Mouse (Mus musculus): ENCODE measurements around the gene Blvra. TPM values are rescaled to one million over a fixed set of nuclear protein-coding genes. Genes with fewer than 3 reads are reported as not detected.

Gene Blvra
- 78.6 TPM for polyA plus RNA-seq (2017; shearing (Covaris generic))

DNA sequence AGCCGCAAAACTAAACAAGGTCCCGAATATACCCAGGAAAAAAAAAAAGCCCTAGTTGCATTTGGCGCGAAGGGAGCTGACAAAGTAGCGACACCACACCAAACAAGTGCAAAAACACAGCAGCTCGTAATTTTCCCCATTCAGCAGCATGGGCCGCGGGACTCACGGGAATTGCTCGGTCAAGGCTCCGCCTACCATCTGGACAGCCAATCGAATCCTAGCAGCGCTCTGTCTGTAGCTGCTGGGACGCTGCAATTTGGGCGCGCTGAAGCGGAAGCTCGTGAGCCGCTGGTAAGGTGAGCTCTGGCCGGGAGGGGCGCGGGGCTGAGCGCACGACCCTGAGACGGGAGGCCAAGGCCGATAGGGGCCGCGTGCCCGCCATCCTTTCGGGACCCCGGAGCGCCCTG is at the start of gene Blvra:
Blvra (plus strand) TSS at position 231 of the 407 bp plus-strand sequence.

DNA sequence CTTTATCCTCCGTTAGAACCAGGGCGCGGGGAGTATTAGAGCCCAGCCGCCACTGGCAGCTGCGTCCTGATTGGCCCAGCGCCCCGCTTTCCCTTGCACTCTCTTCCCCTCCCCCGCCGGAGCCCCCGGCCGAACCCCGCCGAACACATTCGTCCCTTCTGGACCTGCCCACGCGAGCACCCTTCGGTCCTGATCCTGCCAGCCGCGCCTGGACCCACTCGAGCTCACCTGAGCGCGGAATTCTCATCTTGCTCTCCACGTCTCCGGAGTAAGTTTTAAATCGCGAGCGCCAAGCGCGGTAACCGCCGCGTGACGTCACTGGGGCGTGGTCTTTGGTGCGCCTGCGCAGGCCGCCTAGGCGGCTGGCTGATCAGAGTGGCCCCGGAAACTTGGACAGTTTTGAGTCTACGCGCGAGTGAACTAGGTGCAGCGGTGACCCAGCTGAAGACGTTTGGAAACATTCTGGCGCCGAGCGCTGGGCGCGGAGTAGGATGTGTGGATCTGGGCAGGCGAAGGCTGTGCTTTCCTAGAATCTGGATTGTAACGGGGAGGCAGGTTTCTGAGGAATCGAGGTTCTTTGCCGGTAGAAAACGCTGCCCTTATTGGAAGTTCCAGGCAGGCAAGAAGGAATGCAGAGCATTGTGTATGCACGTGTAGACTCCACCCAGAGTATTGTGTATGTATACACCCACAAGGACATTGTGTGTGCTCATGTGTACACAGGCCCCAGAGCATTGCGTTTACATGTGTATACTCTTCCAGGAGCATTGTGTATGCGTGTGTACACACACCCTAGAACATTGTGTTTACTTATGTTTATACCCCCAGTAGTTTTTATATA is 63.4 kb downstream of the Blvra start, which contains the start of gene Ncaph:
Ncaph (minus strand) TSS at position 334 of the 841 bp plus-strand sequence.

DNA sequence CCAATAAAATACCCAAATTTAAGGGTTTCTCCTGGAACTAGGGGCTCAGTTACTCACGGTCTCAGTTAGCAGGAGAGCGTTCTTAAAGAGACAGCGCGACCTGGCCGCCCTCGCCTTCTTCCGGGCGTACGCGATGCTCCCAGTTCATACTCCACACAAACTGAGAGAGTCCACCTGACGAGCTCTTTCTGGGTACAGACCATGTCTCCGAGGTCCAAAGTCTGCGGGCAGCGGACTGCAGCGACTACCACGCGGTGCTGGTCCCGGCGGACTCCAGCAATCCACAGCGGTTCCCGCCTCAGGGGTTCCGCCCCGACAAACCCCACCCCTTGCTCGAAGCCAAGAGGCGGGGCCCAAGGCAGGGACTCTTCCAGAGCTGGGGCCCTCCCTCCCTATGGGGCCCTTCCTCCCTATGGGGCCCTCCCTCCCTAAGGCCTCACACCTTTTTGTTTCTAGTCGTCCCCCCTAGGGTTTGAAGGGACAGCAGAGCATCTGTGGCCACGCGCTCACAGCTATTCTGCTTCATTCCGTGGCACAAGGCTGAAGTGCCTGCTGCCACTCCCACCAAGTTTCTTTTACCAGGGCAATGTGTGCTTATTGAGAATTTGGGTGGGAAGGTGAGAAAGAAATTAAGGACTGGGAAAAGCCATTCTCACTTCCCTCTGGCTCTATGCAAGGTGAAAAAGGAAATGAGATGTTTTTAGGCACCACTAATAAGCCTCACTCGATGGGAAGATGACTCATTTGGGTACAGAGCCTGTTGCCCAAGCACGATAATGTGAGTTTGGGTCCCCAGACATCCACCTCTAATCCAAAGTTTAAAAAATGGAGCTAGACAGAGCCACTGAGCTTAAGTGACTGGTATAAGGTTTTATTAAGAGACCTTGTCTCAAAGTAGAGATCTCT is 72.9 kb downstream of the Blvra start, which contains the start of gene Itpripl1:
Itpripl1 (minus strand) TSS at position 285 of the 906 bp plus-strand sequence.

Other genes with a start within 250 kb of the Blvra start
- 87.6 TPM for gene Trpm7, start 194.4 kb upstream of the Blvra start, polyA plus RNA-seq (2017; shearing (Covaris generic))
- 77.4 TPM for gene Sppl2a, start 137.4 kb upstream of the Blvra start, polyA plus RNA-seq (2017; shearing (Covaris generic))
- gene Ap4e1, start 61.9 kb upstream of the Blvra start, polyA plus RNA-seq (2017; shearing (Covaris generic)), result 22.7 TPM
- gene Ncaph, start 63.3 kb downstream of the Blvra start, polyA plus RNA-seq (2017; shearing (Covaris generic)), result 8.9 TPM
- 8.5 TPM for gene Itpripl1, start 72.8 kb downstream of the Blvra start, polyA plus RNA-seq (2017; shearing (Covaris generic))
- 1.0 TPM for gene 1810024B03Rik, start 137.6 kb downstream of the Blvra start, polyA plus RNA-seq (2017; shearing (Covaris generic))
- 128 TPM for gene Snrnp200, start 137.7 kb downstream of the Blvra start, polyA plus RNA-seq (2017; shearing (Covaris generic))
- gene Ciao1, start 177.2 kb downstream of the Blvra start, polyA plus RNA-seq (2017; shearing (Covaris generic)), result 101 TPM
- 36.1 TPM for gene Tmem127, start 177.2 kb downstream of the Blvra start, polyA plus RNA-seq (2017; shearing (Covaris generic))
- gene Stard7, start 199.6 kb downstream of the Blvra start, polyA plus RNA-seq (2017; shearing (Covaris generic)), result 35.1 TPM

Measured in inflammation-experienced regulatory T-cells, adult 16 weeks (primary cell).